Mouse (Mus musculus): Measurements from ENCODE around the gene Tmed11.
A peak's percentile ranks its signal among the peaks of the same experiment; 100 is the strongest.
"Not testable (repeated sequence)": the region's sequence is repeated elsewhere in the genome, so short reads cannot be mapped to it uniquely, and the experiment has no call there.

Gene Tmed11

DNA sequence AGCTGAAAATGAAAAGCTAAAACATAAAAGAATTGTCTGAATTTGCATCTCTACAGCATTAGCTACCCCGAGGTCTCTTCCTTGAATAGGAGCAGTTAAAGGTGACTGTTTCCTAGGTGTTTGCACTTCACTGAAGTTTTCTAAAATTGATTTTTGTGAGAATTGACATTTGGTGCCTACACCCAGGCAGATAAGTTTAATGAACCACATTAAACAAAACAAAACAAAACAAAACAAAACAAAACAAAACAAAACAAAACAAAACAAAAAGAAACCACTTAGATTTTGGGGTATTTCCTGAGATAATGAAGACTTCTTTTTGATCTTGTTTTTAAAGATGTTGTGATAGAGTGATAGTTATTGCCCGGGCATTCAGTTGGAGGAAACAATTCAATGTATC, at the start of gene Tmed11:
Tmed11 (minus strand) TSS at position 101 of the 400 bp plus-strand sequence.
- DNase-seq (ENCODE audit: extremely low read depth, low read depth): not testable (repeated sequence)

DNA sequence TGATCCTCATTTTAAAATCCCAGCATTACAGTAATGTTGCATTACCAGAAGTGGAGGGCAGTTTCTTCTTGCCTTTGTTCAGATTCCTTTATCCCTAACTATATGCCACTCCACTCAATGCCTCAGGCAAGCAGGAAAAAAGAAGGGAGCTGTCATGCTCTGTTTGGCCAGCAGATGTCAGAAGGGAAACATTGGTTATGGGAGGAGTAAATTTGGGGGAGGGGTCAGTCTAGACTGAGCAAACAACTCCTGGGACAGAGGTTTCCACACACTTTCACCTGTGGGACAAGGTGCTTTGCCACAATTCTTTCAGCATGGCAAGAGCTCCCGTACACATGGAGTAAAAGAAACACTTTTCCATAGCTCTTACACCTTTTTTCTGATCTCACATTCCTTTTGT, 41.0 kb upstream of the Tmed11 start:
- no peak for DNase-seq (ENCODE audit: extremely low read depth, low read depth)

DNA sequence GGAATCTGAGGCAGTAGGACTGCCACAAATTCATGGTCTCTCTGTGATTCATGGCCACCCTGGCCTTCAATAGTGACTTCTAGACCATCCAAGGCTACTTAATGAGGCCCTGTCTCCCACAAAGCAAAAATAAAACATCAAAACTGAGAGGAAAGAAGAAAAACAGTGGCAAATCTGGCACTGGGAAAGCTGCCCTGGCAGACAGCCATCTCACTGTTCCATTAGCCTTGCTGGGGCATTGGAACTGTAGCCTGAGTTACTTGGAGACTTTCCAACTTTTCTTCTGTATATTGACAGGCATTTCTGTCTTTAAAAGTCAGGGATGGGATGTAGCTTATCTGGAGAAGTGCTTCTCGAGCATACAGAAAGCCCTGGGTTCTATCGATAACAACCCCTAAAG, 28.1 kb upstream of the Tmed11 start:
- DNase-seq (ENCODE audit: extremely low read depth, low read depth): no peak

DNA sequence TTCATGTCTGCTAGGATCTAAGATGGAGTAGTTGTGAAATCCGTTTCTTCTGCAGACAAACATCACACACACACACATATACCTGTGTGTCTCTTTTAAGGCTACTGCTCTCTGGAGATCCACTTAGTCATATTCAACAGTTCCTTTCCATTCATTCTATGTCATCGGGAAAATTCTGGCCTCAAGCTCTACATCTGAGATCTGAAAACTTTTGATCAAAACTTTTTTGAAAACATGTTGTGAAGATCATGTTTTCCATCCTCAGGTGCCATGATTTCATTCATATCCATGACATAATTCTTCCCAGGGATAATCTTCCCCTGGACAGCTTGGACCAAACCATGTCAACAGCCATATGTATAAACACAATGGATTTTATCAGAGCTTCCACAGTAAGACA, 13.6 kb upstream of the Tmed11 start, which contains the start of gene Vmn2r8:
Vmn2r8 (minus strand) TSS at position 101 of the 400 bp plus-strand sequence.
- DNase-seq (ENCODE audit: extremely low read depth, low read depth): not testable (repeated sequence)

DNA sequence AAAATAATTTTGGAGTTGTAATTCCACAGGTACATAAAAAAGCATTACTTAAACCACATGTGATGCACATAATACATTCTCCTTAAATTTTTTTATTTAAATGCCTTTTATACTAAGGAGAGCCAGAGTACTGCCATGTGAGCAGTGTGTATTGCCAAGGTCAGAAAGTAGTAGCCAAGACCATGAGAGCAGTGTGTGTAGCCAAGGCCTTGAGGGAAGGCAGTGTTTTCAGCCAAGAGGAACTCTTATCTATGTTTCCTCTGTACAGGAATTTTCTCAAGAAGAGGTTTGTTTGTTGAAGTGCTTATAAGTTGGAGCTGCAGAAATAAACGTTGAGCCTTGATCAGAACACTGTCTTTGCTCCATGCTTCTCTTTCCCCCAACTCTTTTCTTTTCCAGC, 8.5 kb upstream of the Tmed11 start:
- DNase-seq (ENCODE audit: extremely low read depth, low read depth): no peak

DNA sequence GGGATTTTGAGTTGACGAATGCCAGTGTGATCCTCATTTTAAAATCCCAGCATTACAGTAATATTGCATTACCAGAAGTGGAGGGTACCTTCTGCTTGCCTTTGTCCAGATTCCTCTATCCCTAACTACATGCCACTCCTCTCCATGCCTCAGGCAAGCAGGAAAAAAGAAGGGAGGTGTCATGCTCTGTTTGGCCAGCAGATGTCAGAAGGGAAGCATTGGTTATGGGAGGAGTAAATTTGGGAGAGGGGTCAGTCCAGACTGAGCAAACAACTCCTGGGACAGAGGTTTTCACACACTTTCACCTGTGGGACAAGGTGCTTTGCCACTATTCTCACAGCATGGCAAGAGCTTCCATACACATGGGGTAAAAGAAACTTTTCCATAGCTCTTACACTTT, 4.8 kb downstream of the Tmed11 start:
- DNase-seq (ENCODE audit: extremely low read depth, low read depth): not testable (repeated sequence)

DNA sequence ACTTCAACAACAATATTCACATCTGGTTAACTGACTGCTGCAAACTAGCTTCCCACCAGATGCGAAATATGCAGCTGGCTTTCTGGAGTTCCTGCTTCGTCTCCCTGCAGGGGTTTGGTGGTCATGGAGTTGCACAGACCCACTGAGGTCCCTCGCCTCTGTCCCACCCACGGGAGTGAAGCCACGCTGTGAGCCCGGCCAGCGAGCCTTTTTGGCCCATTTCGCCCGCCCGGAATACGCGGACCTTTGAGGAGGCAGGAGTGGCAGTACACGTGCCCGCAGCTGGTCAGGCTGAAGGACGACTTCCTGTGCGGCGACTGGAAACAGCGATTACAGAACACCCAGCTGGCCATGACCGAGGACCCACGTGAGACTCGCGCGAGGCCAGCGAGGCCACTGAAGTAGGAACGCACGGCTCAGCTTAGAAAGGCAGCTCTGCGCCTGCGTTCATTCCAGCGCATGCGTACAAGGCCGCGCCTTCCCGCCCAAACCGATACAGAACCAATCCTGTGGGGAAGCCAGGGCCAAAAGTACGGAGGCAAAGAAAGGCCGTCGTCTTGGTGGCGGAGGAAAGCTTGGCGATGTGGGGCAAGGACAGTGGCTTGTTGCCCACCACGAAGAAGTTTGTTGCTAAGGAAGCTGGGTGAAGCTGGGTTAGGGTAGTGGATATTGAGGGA, 20.4 kb downstream of the Tmed11 start, which contains the start of gene Rnf212:
Rnf212 (minus strand) TSS at position 353 of the 677 bp plus-strand sequence.
- no peak for DNase-seq (ENCODE audit: extremely low read depth, low read depth)

DNA sequence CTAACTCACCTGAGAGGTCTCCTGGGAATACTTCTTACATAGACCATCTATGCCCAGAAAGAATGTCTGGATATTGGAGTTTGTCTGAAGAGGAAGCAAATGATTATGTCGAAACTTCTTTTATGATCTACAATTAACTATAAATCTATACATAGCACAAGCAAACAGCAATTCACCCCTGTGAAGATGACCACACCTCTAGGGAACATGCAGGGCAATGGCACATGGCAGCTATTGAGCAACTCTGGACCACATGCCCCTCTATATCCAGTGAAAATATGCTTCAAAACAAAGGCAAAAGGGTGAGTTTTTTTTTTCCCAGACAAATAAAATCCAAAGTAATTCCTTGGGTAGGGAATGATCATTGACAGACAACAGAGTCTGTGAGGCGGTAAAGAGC, 35.2 kb downstream of the Tmed11 start:
- DNase-seq (ENCODE audit: extremely low read depth, low read depth): no peak

DNA sequence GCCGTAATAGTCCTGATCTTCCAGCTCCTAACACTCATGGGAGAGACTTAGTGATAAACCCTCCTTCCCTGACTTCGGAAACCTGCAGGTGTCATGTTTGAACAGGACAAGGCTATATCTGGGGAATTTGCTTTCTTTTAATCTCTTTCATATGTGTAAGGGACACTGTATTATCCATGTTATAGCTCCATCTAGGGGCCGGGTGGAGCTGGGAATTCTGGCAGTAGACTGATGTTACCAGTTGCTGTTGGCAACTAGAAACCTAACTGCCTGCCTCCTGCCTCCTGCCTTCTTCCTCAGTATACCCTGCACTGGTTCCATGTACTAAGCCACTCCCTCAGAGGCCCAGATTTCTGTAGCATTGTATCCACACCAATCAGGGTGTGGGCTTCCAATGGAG, 36.8 kb downstream of the Tmed11 start:
- DNase-seq (ENCODE audit: extremely low read depth, low read depth): peak; percentile 7

DNA sequence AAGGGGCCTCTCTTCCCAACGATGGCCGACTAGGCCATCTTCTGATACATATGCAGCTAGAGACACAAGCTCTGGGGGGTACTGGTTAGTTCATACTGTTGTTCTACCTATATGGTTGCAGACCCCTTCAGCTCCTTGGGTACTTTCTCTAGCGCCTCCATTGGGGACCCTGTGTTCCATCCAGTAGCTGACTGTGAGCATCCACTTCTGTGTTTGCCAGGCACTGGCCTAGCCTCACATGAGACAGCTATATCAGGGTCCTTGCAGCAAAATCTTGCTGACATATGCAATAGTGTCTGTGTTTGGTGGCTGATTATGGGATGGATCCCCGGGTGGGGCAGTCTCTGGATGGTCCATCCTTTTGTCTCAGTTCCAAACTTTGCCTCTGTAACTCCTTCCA, 43.9 kb downstream of the Tmed11 start:
- DNase-seq (ENCODE audit: extremely low read depth, low read depth): not testable (repeated sequence)

DNA sequence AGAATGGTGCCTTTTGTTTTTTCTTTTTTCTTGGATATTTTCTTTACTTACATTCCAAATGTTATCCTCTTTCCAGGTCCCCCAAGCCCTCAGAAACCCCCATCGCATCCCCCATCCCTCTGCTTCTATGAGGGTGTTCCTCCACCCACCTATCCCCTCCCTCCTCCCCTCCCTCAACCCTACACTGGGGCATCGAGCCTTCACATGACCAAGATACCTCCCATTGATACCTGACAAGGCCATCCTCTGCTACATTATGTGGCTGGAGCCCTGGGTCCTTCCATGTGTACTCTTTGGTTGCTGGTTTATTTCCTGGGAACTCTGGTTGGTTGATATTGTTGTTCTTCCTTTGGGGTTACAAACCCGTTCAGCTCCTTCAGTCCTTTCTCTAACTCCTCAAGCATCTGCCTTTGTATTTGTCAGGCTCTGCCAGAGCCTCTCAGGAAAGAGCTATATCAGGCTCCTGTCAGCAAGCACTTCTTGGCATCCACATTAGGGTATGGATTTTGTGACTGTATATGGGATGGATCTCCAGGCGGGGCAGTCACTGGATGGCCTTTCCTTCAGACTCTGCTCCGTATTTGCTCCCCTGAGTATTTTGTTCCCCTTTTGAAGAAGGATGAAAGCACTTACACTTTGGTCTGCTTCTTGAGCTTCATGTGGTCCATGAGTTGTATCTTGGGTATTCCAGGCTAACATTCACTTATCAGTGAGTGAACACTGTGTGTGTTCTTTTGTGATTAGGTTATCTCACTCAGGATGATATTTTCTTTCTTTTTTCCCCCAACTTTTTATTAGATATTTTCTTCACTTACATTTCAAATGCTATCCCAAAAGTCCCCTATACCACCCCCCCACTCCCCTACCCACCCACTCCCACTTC, 44.6 kb downstream of the Tmed11 start:
- DNase-seq (ENCODE audit: extremely low read depth, low read depth): peak; percentile 39

DNA sequence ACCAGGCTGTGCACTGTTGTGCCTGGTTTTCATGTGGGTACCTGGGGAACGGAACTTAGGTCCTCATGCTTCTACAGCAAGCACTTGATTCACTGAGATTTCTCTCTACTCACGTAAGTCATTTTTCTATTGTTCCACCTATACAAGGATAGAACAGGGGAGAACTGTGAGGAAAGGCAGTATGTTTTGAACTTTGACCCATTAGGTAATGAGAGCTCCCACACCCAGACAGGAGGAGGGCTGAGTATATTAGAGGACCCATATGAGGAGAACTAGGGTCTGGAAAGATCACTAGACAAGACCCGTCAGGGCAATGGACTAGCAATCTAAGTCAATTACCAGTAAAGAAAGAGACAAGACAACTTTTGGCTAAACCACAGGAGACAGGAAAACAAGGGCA, 50.5 kb downstream of the Tmed11 start:
- no peak for DNase-seq (ENCODE audit: extremely low read depth, low read depth)

DNA sequence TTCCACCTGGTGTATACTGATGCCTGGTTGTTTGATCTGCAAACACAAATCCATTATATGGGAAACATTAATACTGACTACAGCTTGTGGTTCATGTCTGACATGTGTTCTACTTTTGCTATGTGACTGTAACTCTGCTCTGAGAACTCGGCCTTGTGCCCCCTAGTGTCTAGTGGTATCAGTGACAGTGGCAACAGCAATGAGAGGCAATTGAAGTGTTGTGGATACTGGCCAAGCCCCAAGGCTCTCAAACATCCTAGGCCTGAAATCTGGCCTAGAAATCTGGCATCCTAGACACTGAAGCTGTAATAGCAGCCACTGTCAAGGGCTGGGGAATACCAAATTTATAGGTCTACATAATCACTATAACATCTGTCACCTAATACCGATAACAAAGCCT, 51.3 kb downstream of the Tmed11 start:
- DNase-seq (ENCODE audit: extremely low read depth, low read depth): peak; percentile 44

DNA sequence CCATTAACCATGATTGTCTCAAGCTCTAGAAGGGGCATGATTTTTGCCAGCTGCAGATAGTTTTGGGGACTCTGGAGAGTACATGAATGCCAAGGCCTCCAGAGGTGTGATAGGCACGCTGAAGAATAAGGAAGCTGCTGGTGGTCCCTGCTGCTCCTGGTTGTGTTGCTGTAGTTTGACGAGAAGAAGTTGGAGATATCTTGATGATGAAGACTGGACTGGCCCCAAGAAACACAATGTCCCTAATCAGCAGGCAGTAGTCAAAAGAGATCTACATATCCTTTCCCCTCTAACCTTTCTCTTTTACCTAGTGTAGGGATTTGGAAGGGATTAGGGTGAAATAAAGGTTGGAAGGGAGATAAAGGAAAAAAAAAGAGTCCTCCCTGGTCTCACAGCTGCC, 52.6 kb downstream of the Tmed11 start:
- DNase-seq (ENCODE audit: extremely low read depth, low read depth): peak; percentile 12

DNA sequence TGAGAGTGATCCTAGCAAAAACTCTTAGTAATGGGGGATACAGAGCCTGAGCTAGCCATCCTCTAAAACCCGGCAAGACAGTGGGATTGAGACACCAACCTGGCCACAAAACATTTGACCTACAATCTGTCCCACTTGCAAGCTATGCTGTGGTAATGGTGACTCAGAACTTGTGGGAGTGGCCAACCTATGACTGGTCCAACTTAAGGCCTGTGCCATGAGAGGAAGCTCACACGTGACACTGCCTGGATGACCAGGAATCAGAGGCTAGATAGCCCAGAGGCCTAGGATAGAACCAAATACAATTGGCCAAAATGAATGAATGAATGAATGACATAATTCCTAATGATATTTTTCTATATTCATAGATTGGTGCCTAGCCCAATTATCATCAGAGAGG, 53.3 kb downstream of the Tmed11 start:
- no peak for DNase-seq (ENCODE audit: extremely low read depth, low read depth)

DNA sequence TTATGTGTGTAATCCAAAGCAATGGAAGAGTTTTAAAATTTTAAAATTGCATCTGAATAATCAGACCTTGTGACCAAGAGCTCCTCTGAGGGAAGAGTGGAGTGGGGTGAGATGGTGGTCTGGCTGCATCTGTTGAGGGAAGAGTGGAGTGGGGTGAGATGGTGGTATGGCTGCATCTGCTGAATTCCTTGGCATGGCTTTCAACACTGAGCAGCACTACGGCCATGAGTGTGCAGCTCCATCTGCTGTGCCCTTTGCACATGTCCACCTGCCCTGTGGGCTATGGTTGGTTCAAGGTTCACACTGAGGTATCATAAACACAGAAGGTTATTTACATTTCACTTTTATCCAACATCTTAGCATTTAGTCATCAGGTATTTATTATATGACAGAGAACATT, 67.7 kb downstream of the Tmed11 start:
- DNase-seq (ENCODE audit: extremely low read depth, low read depth): no peak

Measured in MEL-GATA-1-ER (cell line).